Mouse (Mus musculus) gastrocnemius, postnatal 14 days (tissue): ENCODE measurements at regions not wholly inside any gene's neighbourhood (a gene's known extent, or its start where the extent isn't known, plus 50 kb on each side); places are given as distances from the start of the nearest gene placed in this dataset.

Experiments
- DNase-seq: peaks from one replicate; pipeline ENCODE4 v3.0.0; 2021; ENCODE audit warnings: mixed read lengths
- intact Hi-C: fragments of 180-260 bp; cut with DNase I; formaldehyde crosslinking; loops from one replicate; pipeline ENCODE4 v1.15.1; 2025; ENCODE audit warnings: low total_unique reads

DNA sequence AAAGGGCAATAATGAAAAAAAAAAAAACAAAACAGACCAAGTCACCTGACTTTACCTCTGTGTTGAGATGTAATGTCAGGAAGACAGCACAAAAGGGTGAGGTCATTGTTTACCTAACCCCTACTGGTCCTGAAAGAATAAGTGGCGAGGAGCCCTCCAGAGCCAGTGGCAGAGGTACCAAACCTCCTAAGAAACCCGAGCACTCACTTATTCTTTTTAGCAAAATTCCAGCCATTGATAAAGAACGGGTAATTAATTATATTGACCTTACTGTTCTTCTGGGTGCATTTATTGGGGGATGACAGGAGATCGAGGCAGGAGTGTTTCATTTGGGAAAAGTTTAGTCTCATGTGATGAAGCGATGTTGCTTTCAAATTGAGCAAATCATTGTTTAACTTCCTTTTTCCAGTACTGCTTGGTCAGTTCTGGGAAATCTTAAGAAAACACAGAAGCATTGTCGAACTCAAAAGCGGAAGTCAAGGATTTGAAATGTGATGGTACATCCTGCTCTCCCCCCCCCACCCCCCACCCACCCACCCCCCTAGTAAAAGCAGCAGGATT is 56.8 kb upstream of the Klf6 start:
- no peak for DNase-seq
- intact Hi-C loops: no loop called here

DNA sequence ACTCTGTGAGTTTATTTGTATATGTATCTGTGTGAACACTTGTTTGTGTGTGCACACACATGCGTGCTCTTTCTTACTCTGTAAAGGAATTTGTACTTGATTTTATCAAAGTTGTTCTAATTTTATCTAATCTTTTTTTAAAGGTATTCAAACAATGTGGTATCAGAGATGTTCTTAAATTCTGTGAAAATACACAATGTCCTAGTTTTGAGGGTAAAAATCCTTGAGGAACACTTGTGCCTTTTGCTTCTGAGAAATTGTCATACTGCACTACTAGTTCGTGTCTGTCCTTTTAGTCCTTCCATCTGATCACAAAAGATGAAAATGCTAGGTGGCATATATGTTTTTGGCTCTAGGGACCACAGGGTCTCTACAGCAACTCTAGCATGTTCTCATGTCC is 52.9 kb upstream of the Klf6 start:
- no peak for DNase-seq
- intact Hi-C loops: no loop called here
